Mouse (Mus musculus) small intestine, adult 2 months (tissue): ENCODE data around the gene Ndufaf3.

Source experiments
- CTCF ChIP-seq: fragments of 200-500 bp; IDR thresholded peaks from 2 replicates; pipeline ENCODE4 v1.5.1; 2012; ENCODE audit warnings: low read depth, mild to moderate bottlenecking, control low read depth, inconsistent platforms, low read length, moderate library complexity, mixed read lengths; ENCODE audit not compliant: insufficient replicate concordance, insufficient read length; ENCODE audit errors: extremely low read depth
- POLR2A ChIP-seq: fragments of 200-500 bp; IDR thresholded peaks from 2 replicates; pipeline ENCODE4 v1.6.1; 2012; ENCODE audit warnings: low read depth, mild to moderate bottlenecking, control low read depth, inconsistent platforms, low read length, moderate library complexity

GRCm38 (mm10) chr9:108591462-108591861, 24.2 kb upstream of the Ndufaf3 start:
- TF ChIP-seq CTCF (no peak), POLR2A (no peak)
